Mouse (Mus musculus) gastrocnemius, postnatal 25 days (tissue): ENCODE data around the gene Ctdspl2. TPM values are rescaled to one million over a fixed set of nuclear protein-coding genes. Genes with fewer than 3 reads are reported as not detected.
"Not testable (repeated sequence)": the region's sequence is repeated elsewhere in the genome, so short reads cannot be mapped to it uniquely, and the experiment has no call there.

ENCODE experiments used
- DNase-seq: peaks from one replicate; pipeline ENCODE4 v3.0.0; 2022
- long read RNA-seq, 2 experiments: library from polyadenylated mRNA; stranded (forward); transcript quantifications; one replicate each; pipeline ENCODE4 v2.0.0; 2021
- total RNA-seq, 2 experiments: library from RNA; stranded (reverse); gene quantifications; 1 replicate in 1 of 2; 2 replicates in 1 of 2; pipeline ENCODE4 v1.2.3; 2021

The Ctdspl2 gene
- total RNA-seq: 1 to 10 TPM; 7.2 to 7.6 TPM
- long read RNA-seq, experiment 1, full-length matches to known transcripts: 4 of 5 reads
- long read RNA-seq, experiment 1, partial matches to known transcripts: 0 of 5 reads
- long read RNA-seq, experiment 1, other reads (novel, unspliced or antisense): 1 of 5 reads
- long read RNA-seq, experiment 2, full-length matches to known transcripts: 5 of 7 reads
- long read RNA-seq, experiment 2, partial matches to known transcripts: 1 of 7 reads
- long read RNA-seq, experiment 2, other reads (novel, unspliced or antisense): 1 of 7 reads

DNA sequence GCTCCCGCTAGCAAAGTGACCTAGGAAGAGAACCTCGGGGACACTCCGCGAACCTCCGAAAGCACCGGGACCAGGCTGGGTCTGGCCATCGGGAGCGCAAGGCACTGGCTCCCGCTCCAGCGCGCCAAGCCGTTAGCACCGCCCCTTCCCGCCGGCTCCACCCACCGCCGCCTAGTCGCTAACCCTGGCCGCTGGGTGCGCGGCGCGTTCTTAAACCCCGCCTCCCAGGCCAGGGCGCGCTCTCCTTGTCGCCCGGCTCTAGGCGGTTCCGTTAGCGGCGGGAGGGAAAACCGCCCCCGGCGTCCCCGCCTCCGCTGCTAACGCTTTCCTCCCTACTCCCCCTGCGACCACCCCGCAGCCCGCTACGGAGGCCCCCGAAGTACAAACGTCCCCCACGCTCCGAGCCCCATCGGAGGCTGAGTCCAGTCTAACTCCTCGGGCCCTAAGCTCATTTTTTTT lies at the start of gene Ctdspl2, which contains the start of gene Mageb3:
Ctdspl2 (plus strand) TSS at position 237 of the 459 bp plus-strand sequence.
Mageb3 (minus strand) TSS at position 328 of the 459 bp plus-strand sequence.
- peak; percentile 98 for DNase-seq

DNA sequence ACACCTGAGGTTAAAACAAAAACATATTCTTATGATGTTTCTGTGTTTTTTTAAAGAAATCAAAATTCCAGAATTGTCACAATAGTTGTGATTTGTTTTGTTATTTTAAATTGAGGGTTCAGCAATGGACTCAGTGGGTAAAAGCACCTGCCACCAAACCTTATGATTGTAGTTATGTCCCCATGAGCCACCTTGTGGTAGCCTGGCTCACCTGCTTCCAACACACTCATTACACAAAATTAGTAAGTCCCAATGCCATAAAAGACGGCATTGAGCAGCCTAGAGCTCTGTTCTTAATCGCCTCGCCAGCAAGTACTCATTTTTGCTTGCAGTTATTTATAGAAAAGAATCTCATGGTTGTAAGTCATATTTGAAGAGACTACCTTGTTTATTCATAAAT lies 45.8 kb upstream of the Ctdspl2 start:
- DNase-seq: no peak

GRCm38 (mm10) chr2:121916047-121916970 lies 39.5 kb upstream of the Ctdspl2 start:
- DNase-seq: no peak

- DNase-seq: not testable (repeated sequence)
These were observed 18.2 kb upstream of the Ctdspl2 start for GRCm38 (mm10) chr2:121937624-121938023.

DNA sequence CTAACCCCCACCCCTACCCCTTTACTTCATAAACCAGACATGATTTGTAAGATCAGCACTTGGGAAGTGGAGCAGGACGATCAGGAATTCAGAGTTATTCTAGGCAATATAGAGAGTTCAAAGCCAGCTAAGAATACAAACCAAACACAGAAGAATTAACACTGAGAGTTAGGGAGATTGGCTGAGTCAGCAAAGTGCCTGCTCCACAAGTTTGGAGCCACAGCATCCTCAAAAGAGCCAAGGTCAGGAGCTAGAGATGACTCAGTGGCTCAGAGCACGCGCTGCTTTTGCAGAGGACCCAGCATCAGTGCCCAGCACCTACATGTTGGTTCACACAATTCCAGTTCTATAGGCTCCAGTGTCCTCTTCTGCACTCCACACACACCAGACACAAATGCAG lies 12.4 kb upstream of the Ctdspl2 start:
- DNase-seq: no peak

GRCm38 (mm10) chr2:121954971-121955656 lies 687 bp upstream of the Ctdspl2 start:
- DNase-seq: no peak

DNA sequence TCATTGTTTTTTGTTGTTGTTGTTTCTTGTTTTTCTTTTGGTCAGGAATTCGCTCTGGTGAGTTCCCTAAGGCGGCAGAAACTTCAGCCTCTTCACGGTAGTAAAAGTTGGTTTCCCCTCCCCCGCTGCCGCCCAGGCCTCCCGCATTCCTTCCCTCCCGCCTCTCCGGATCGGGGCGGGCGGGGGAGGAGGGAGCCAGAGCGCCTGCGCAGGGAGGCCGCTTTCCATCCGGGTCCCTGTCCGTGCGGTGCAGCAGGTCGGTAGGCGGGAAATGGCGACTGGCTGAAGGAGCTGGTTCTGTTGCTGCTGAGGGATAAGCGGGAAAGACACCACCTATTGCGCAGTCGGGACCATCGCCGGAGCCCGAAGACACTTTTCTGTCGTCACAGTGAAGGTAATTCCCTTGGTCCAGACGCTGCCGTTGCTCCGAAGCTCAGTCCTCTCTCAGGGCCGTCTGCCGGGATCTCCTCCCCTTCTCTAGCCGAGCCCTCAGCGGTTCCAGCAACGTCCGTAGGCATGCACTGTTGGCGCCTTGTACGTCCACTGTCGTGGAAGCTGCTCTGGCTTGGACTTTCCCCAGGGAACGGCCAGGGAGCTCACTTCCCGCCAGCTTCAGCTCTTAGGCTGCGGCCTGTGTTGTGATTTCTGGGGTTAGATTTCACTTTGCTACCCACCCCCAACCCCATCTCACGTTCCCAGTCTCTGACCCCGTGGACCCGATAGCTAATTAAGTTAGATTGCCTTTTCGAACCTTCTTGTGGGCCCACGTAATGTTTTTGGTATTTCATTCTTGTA lies 620 bp downstream of the Ctdspl2 start:
- DNase-seq: peak; percentile 96

DNA sequence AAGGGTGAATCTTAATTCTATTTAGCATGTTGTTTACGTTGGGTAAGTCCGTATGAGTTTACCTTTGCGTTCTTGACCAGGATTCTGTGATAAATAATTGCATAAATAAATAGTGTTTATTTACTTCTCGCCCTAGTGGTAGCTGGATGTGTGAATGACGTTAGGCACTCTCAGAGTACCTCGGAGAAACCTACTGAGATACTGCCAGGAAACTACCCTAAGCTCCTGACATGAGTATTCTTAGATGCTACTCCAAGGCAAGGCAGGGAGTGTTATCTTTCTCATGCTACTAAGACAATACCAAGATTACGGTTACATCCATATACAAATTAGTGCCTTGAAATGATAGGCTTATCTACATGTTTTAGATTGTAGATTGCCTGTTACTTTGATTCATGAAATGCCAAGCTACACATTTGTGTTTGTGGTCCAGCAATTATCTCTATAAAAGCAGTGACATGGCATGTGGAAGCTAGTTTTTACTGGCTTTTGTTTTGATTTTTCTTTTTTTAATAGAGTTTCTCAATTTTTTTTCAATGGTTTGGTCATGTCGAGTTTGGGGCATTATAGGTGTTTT lies 1.5 kb downstream of the Ctdspl2 start:
- DNase-seq: no peak

DNA sequence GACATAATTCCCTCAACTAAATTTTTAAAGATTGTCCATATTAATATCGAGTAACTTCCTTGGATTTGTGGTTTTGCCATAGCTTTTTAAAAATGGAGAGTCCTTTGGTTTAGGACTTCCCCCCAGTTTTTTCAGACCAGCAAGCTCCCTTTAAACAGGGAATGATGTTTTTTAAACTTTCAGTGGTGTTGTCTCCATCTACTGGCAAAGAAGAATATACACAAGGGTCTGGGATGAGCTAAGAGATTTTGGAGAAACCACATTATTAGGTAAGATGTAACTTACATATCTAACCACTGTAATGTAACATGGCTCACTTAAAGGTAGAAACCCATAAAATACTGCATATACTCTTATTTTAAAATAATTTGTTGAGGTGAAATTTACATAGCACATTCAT lies 39.9 kb downstream of the Ctdspl2 start:
- no peak for DNase-seq

DNA sequence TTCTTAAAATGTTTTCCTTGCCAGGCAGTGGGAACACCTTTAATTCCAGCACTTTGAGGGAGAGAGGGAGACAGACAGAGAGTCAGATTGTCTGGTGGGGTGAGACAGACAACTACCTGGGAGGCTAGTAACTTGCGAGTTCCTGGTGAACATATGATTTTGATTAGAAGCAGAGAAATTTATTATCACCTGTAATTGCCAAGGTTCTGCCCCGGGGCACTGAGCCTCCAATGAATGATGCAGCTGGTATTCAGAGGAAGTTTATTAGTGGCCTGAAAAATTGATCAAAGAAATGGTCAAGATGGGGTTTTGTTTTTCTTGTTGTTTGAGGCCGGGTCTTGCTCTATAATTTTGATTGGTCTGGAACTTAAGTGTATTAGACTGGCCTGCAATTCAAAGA lies 53.0 kb downstream of the Ctdspl2 start:
- no peak for DNase-seq

DNA sequence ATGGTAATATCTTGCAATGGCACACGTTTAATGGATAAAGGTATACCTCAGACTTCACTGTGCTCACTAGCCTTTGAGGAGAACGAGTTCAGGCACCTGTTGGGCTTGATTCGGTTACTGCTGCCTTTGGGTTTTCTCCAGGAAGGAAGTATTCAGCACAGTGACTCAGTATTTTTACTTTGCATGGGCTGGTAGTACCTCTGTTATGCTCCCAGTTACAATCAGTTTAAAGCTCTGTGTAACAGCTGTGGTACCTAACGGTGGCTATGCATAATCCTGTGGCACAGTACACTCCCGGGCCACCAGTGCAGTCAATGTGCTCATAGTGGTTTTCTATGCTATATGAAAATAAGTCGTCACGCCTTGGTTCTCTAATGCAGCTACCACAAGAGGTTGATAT lies 55.6 kb downstream of the Ctdspl2 start:
- no peak for DNase-seq

DNA sequence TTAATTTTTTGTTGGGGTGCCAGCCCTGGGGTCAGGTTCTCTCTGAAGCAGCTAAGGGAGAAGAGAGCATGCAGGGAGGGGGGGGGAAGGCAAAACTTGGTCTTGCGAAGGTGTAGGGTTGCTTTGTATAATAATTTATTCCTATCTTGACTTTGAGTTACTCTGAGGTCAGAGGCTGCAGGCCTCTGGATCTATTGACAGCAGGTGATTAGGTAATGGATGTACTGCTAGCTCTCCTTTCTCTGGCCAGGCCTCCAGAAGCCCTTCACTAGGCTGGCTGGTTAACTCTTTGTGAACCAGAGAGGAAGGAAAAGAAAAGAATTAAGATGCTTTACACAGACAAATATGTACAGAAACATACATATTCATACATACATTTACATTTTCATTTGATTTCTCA lies 62.9 kb downstream of the Ctdspl2 start:
- no peak for DNase-seq

DNA sequence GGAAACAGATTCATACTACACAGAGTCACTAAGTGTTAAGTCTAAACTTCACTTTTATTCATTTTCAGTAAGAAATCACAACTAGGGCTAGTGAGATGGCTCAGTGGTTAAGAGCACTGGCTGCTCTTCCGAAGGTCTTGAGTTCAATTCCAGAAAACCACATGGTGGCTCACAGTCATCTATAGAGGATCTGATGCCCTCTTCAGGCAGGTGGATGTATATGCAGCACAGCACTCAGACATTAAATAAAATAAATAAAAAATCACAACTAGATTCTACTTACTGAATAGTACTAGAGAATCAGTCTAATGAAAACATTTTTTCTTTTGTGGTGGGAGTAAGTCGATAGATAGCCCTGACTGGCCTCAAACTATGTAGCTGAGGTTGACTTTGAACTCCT lies 66.5 kb downstream of the Ctdspl2 start:
- no peak for DNase-seq

DNA sequence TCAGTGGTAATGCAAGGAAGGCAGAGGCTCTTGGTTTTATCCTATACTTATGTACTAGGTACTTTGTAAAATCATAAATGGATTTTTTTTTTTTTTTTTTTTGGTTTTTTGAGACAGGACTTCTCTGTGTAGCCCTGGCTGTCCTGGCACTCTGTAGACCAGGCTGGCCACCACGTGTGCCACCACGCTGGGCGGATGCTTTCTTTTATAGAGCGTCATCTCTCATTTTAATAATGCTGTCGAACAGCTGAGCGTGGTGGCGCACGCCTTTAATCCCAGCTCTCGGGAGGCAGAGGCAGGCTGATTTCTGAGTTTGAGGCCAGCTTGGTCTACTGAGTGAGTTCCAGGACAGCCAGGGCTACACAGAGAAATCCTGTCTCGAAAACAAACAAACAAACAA lies 71.3 kb downstream of the Ctdspl2 start:
- DNase-seq: not testable (repeated sequence)

- peak; percentile 97 for DNase-seq
These were observed 72.3 kb downstream of the Ctdspl2 start, which contains the start of gene Eif3j1 for GRCm38 (mm10) chr2:122027862-122028755. Eif3j1 (plus strand) TSS chr2:122028546.

- peak; percentile 61 for DNase-seq
These were observed 73.2 kb downstream of the Ctdspl2 start for GRCm38 (mm10) chr2:122028756-122029700.

DNA sequence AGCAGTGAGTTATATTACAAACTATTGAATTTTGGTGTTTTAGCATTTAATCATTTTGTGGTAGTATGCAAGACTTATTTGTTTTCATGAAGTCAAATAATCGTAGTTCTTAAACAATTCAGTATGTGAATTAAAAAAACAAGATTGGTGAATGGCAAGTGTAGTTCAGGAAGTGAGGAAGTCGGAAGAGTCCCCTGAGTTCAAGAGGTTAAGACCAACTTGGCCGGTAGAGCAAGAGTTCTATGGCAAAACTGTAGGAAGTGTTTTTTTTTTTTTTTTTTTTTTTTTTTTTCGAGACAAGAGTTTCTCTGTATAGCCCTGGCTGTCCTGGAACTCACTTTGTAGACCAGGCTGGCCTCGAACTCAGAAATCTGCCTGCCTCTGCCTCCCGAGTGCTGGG lies 76.2 kb downstream of the Ctdspl2 start:
- DNase-seq: no peak

GRCm38 (mm10) chr2:122036064-122036463 lies 80.3 kb downstream of the Ctdspl2 start:
- no peak for DNase-seq

DNA sequence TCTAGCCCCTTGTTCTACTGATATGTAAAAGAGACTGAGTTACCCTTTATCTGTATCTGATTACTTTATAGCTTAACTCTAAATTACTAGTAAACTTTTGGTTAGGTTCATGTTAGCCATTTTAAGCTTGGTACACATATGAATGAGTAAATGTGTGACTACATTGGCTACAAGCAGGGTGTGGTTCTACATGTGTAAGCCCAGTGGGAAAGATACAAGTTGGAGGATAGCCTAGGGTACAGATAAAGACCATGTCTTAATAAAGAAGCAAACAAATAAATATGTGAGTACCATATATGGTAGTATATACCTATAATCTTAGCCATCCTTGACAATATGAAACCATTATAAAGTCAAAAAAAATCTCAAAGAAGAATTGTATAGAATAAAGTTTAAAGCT lies 88.1 kb downstream of the Ctdspl2 start:
- no peak for DNase-seq
